Mouse (Mus musculus): Measurements from ENCODE around the gene Grip2.

DNA sequence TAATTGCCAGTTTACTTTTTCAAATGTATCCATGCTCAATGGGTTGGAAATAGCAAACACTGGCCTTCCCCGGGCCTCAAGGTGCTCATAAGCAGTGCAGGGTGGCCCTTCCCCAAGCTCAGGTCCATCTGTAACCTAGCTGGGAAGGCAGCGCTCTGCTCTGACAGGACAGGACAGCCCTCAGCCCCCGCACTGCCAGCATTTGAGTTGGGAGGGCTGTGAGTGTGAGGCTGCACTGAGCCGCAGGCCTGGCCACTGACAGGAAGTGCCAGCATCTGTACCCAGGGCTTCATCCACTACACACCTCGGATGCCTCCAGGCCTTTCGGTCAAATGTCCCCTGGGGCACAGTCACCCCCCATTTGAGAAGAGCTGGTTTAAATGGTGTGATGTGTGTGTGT lies 11.1 kb downstream of the Grip2 start:
- TF ChIP-seq GATA1 (IDR thresholded peaks at IDR 0.05; ENCODE audit: borderline replicate concordance, low read length) (no peak), FLI1 (IDR thresholded peaks at IDR 0.05; ENCODE audit: low read length) (no peak)
